Mouse (Mus musculus): ENCODE measurements around the gene Slc28a3. TPM values are rescaled to one million over a fixed set of nuclear protein-coding genes. Genes with fewer than 3 reads are reported as not detected.
A peak's percentile ranks its signal among the peaks of the same experiment; 100 is the strongest.

Gene Slc28a3
- polyA plus RNA-seq, 1 experiment from 2014 or later = 0.01 TPM

GRCm38 (mm10) chr13:58560497-58561138 lies 50.1 kb downstream of the Slc28a3 start:
- ATAC-seq (no peak), DNase-seq (ENCODE audit: low read depth, low spot score) (no peak)
- CTCF ChIA-PET = no interaction called here
- H3K27me3 ChIP-seq = peaks cover 29% of the 10 kb centered on the region
- in situ Hi-C loops (cut with MboI; ENCODE audit: low pct_unique_long_range_greater_than_20kb) = no loop called here
- POLR2A ChIA-PET = no interaction called here
- TF ChIP-seq CTCF (IDR thresholded peaks at IDR 0.05) = no peak

GRCm38 (mm10) chr13:58558216-58558615 lies 52.5 kb downstream of the Slc28a3 start:
- DNase-seq (ENCODE audit: low read depth, low spot score) (no peak), ATAC-seq (no peak)
- in situ Hi-C loops (cut with MboI; ENCODE audit: low pct_unique_long_range_greater_than_20kb) = no loop called here
- ChIA-PET POLR2A (no interaction called here), CTCF (no interaction called here)
- H3K27me3 ChIP-seq = peaks cover 29% of the 10 kb centered on the region
- no peak for TF ChIP-seq CTCF (IDR thresholded peaks at IDR 0.05)

GRCm38 (mm10) chr13:58556018-58556417 lies 54.7 kb downstream of the Slc28a3 start:
- no peak for ATAC-seq
- POLR2A ChIA-PET = no interaction called here
- DNase-seq (ENCODE audit: low read depth, low spot score) = no peak

GRCm38 (mm10) chr13:58555561-58555960 lies 55.1 kb downstream of the Slc28a3 start:
- ATAC-seq (no peak), DNase-seq (ENCODE audit: low read depth, low spot score) (no peak)
- in situ Hi-C loops (cut with MboI; ENCODE audit: low pct_unique_long_range_greater_than_20kb) = no loop called here
- TF ChIP-seq CTCF (IDR thresholded peaks at IDR 0.05) = no peak
- ChIA-PET POLR2A (no interaction called here), CTCF (no interaction called here)
- H3K27me3 ChIP-seq = peaks cover 15% of the 10 kb centered on the region

More at GRCm38 (mm10) chr13:58556018-58556417, 54.7 kb downstream of the Slc28a3 start:
- peak; percentile 74 for TF ChIP-seq CTCF (IDR thresholded peaks at IDR 0.05)
- in situ Hi-C loops (cut with MboI; ENCODE audit: low pct_unique_long_range_greater_than_20kb) = no loop called here
- H3K27me3 ChIP-seq = peaks cover 19% of the 10 kb centered on the region
- CTCF ChIA-PET = no interaction called here

GRCm38 (mm10) chr13:58551924-58552323 lies 58.8 kb downstream of the Slc28a3 start:
- H3K27me3 ChIP-seq = peaks cover 10% of the 10 kb centered on the region
- in situ Hi-C loops (cut with MboI; ENCODE audit: low pct_unique_long_range_greater_than_20kb) = no loop called here
- TF ChIP-seq CTCF (IDR thresholded peaks at IDR 0.05) = no peak
- ATAC-seq = no peak
- DNase-seq (ENCODE audit: low read depth, low spot score) = no peak
- POLR2A ChIA-PET = no interaction called here
- CTCF ChIA-PET = no interaction called here

GRCm38 (mm10) chr13:58547570-58547969 lies 63.1 kb downstream of the Slc28a3 start:
- peaks cover 17% of the 10 kb centered on the region for H3K27me3 ChIP-seq
- DNase-seq (ENCODE audit: low read depth, low spot score) (no peak), ATAC-seq (no peak)
- ChIA-PET CTCF (no interaction called here), POLR2A (no interaction called here)
- no peak for TF ChIP-seq CTCF (IDR thresholded peaks at IDR 0.05)
- in situ Hi-C loops (cut with MboI; ENCODE audit: low pct_unique_long_range_greater_than_20kb) = loop anchor here (5.0 to 10.0 kb wide), 2 partner anchors 260 to 393 kb away; partner anchors contain the start of gene Idnk

GRCm38 (mm10) chr13:58543688-58544408 lies 66.8 kb downstream of the Slc28a3 start:
- POLR2A ChIA-PET = interaction anchor here (0.6 to 0.7 kb wide), 2 partner anchors 158 to 331 kb away, joined by 3 to 4 read pairs; no protein-coding TSS in a partner anchor

GRCm38 (mm10) chr13:58543066-58543465 lies 67.6 kb downstream of the Slc28a3 start:
- ChIA-PET POLR2A (interaction anchor here (0.7 kb wide), 1 partner anchor 330 kb away, joined by 3 read pairs; no protein-coding TSS in a partner anchor), CTCF (interaction anchor here (0.7 to 2.6 kb wide), 6 partner anchors 9 to 360 kb away, joined by 3 to 22 read pairs (median 4); no protein-coding TSS in a partner anchor)
- peaks cover 14% of the 10 kb centered on the region for H3K27me3 ChIP-seq
- DNase-seq (ENCODE audit: low read depth, low spot score) = peak; percentile 22
- ATAC-seq = peak; percentile 80
- TF ChIP-seq CTCF (IDR thresholded peaks at IDR 0.05) = peak; percentile 97
- in situ Hi-C loops (cut with MboI; ENCODE audit: low pct_unique_long_range_greater_than_20kb) = loop anchor here (5.0 to 10.0 kb wide), 2 partner anchors 141 to 388 kb away; partner anchors contain the start of genes Hnrnpk, Idnk and Rmi1

More at GRCm38 (mm10) chr13:58543688-58544408, 66.8 kb downstream of the Slc28a3 start:
- peaks cover 17% of the 10 kb centered on the region for H3K27me3 ChIP-seq
- no peak for DNase-seq (ENCODE audit: low read depth, low spot score)
- in situ Hi-C loops (cut with MboI; ENCODE audit: low pct_unique_long_range_greater_than_20kb) = loop anchor here (5.0 to 10.0 kb wide), 2 partner anchors 142 to 389 kb away; partner anchors contain the start of genes Hnrnpk, Idnk and Rmi1
- no peak for ATAC-seq
- CTCF ChIA-PET = interaction anchor here (0.7 to 2.6 kb wide), 6 partner anchors 10 to 361 kb away, joined by 3 to 22 read pairs (median 4); no protein-coding TSS in a partner anchor
- no peak for TF ChIP-seq CTCF (IDR thresholded peaks at IDR 0.05)

GRCm38 (mm10) chr13:58542601-58543041 lies 68.1 kb downstream of the Slc28a3 start:
- H3K27me3 ChIP-seq = peaks cover 13% of the 10 kb centered on the region
- TF ChIP-seq CTCF (IDR thresholded peaks at IDR 0.05) = no peak
- no peak for ATAC-seq
- POLR2A ChIA-PET = no interaction called here
- CTCF ChIA-PET = interaction anchor here (1.3 to 2.6 kb wide), 2 partner anchors 182 to 255 kb away, joined by 4 to 22 read pairs; no protein-coding TSS in a partner anchor
- in situ Hi-C loops (cut with MboI; ENCODE audit: low pct_unique_long_range_greater_than_20kb) = loop anchor here (5.0 to 10.0 kb wide), 2 partner anchors 140 to 388 kb away; partner anchors contain the start of genes Hnrnpk, Idnk and Rmi1
- no peak for DNase-seq (ENCODE audit: low read depth, low spot score)

- H3K27me3 ChIP-seq = peaks cover 8% of the 10 kb centered on the region
- DNase-seq (ENCODE audit: low read depth, low spot score) (no peak), ATAC-seq (no peak)
- in situ Hi-C loops (cut with MboI; ENCODE audit: low pct_unique_long_range_greater_than_20kb) = loop anchor here (5.0 to 10.0 kb wide), 2 partner anchors 140 to 387 kb away; partner anchors contain the start of genes Hnrnpk, Idnk and Rmi1
- POLR2A ChIA-PET = no interaction called here
- CTCF ChIA-PET = interaction anchor here (2.6 kb wide), 1 partner anchor 254 kb away, joined by 22 read pairs; no protein-coding TSS in a partner anchor
- TF ChIP-seq CTCF (IDR thresholded peaks at IDR 0.05) = no peak
These were observed 68.5 kb downstream of the Slc28a3 start for GRCm38 (mm10) chr13:58542167-58542566.

Data from Patski (cell line).